Mouse (Mus musculus): ENCODE measurements at regions not wholly inside any gene's neighbourhood (a gene's known extent, or its start where the extent isn't known, plus 50 kb on each side); places are given as distances from the start of the nearest gene placed in this dataset.

DNA sequence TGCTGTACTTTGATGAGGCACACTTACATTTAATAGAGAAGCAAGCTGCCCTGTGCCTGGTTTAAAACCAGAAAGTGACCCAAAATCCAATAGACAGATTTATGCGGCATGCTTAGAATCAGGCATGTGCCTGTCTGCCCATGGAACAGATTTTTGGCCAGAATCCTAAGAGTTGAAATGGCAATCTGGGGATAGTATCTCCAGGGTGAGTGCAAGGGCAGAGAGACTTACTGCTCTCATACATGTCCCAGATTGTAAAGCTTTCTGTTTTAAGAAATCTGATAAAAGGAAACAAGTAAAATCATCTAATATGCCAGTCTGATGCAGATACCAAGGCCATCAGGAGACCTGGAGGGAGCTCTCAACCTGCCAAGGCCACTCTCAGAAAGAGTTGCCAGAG is 507.0 kb downstream of the Cntn6 start:
- TF ChIP-seq POLR2A (IDR thresholded peaks at IDR 0.05; ENCODE audit: control insufficient read depth in 1 of 2, insufficient read depth in 1 of 2, low read depth in 1 of 2, low read length in 2 of 2, poor library complexity in 1 of 2) (no peak), EP300 (IDR thresholded peaks at IDR 0.05; ENCODE audit: low read depth in 1 of 2, low read length in 2 of 2) (no peak), MXI1 (IDR thresholded peaks at IDR 0.05; ENCODE audit: low read depth, low read length) (no peak), ETS1 (IDR thresholded peaks at IDR 0.05; ENCODE audit: low read depth, low read length) (no peak), CTCF (IDR thresholded peaks at IDR 0.05 in 2 of 3, conservative IDR thresholded peaks at IDR 0.05 in 1 of 3; ENCODE audit: control insufficient read depth in 1 of 3, insufficient read depth in 1 of 3, low read depth in 2 of 3, low read length in 3 of 3, poor library complexity in 1 of 3, severe bottlenecking in 1 of 3) (no peak), RAD21 (IDR thresholded peaks at IDR 0.05; ENCODE audit: low read depth, low read length) (no peak)
